Mouse (Mus musculus): ENCODE data around the gene Nxpe3. TPM values are rescaled to one million over a fixed set of nuclear protein-coding genes. Genes with fewer than 3 reads are reported as not detected.

The Nxpe3 gene
- polyA plus RNA-seq, 1 experiment = 1.3 TPM

- Histone ChIP-seq H3ac (ENCODE audit: control insufficient read depth, insufficient read length, low read depth) (peak overlapping the region; percentile 84), H3K79me2 (ENCODE audit: control insufficient read depth, insufficient read depth) (peaks cover 87% of the 10 kb centered on the region), H3K4me3 (ENCODE audit: insufficient read depth, poor library complexity, severe bottlenecking) (peak overlapping the region; percentile 89), H3K27me3 (ENCODE audit: control insufficient read depth, insufficient read depth, insufficient read length) (no peaks in the 10 kb centered on the region), H3K79me3 (ENCODE audit: low read depth) (peaks cover 60% of the 10 kb centered on the region), H3K36me3 (ENCODE audit: control insufficient read depth, insufficient read depth) (peaks cover 42% of the 10 kb centered on the region)
- TF ChIP-seq CEBPB (IDR thresholded peaks at IDR 0.05; ENCODE audit: low read depth) = no peak
These were observed 73.5 kb downstream of the Nxpe3 start for GRCm38 (mm10) chr16:55821571-55821981.

- peaks cover 47% of the 10 kb centered on the region for H3K36me3 ChIP-seq (ENCODE audit: control insufficient read depth, insufficient read depth)
- peak; percentile 69 for TF ChIP-seq CEBPB (IDR thresholded peaks at IDR 0.05; ENCODE audit: low read depth)
- no peak for TF ChIP-seq FOSL1 (IDR thresholded peaks at IDR 0.05; ENCODE audit: insufficient read depth, low read length, poor library complexity, severe bottlenecking)
- H3ac ChIP-seq (ENCODE audit: control insufficient read depth, insufficient read length, low read depth) = peak overlapping the region; percentile 84
- H3K4me3 ChIP-seq (ENCODE audit: insufficient read depth, poor library complexity, severe bottlenecking) = peak overlapping the region; percentile 89
- H3K79me3 ChIP-seq (ENCODE audit: low read depth) = peaks cover 60% of the 10 kb centered on the region
- H3K79me2 ChIP-seq (ENCODE audit: control insufficient read depth, insufficient read depth) = peaks cover 92% of the 10 kb centered on the region
- no peaks in the 10 kb centered on the region for H3K27me3 ChIP-seq (ENCODE audit: control insufficient read depth, insufficient read depth, insufficient read length)
These were observed 74.0 kb downstream of the Nxpe3 start for GRCm38 (mm10) chr16:55820916-55821570.

- TF ChIP-seq MYOD1 (IDR thresholded peaks at IDR 0.05; ENCODE audit: control insufficient read depth, insufficient read length, low read depth) = no peak
- no peak for TF ChIP-seq CTCF (IDR thresholded peaks at IDR 0.05; ENCODE audit: control insufficient read depth, insufficient read depth, insufficient read length)
- TF ChIP-seq FOSL1 (IDR thresholded peaks at IDR 0.05; ENCODE audit: insufficient read depth, low read length, poor library complexity, severe bottlenecking) = no peak
- no peak for TF ChIP-seq CEBPB (IDR thresholded peaks at IDR 0.05; ENCODE audit: low read depth)
- TF ChIP-seq USF1 (IDR thresholded peaks at IDR 0.05; ENCODE audit: low read depth) = no peak
- TF ChIP-seq MYOG (IDR thresholded peaks at IDR 0.05; ENCODE audit: control insufficient read depth, extremely low read depth, insufficient read length) = no peak
- TF ChIP-seq MAX (IDR thresholded peaks at IDR 0.05) = no peak
- Histone ChIP-seq H3ac (ENCODE audit: control insufficient read depth, insufficient read length, low read depth) (peak overlapping the region; percentile 84), H3K4me3 (ENCODE audit: insufficient read depth, poor library complexity, severe bottlenecking) (peak overlapping the region; percentile 89), H3K36me3 (ENCODE audit: control insufficient read depth, insufficient read depth) (peaks cover 54% of the 10 kb centered on the region), H3K79me2 (ENCODE audit: control insufficient read depth, insufficient read depth) (peaks cover 95% of the 10 kb centered on the region), H3K79me3 (ENCODE audit: low read depth) (peaks cover 61% of the 10 kb centered on the region), H3K27me3 (ENCODE audit: control insufficient read depth, insufficient read depth, insufficient read length) (no peaks in the 10 kb centered on the region)
These were observed 74.7 kb downstream of the Nxpe3 start for GRCm38 (mm10) chr16:55820161-55820915.

- H3K4me3 ChIP-seq (ENCODE audit: insufficient read depth, poor library complexity, severe bottlenecking) = peak overlapping the region; percentile 89
- H3ac ChIP-seq (ENCODE audit: control insufficient read depth, insufficient read length, low read depth) = peak overlapping the region; percentile 78
- TF ChIP-seq MAX (IDR thresholded peaks at IDR 0.05) (no peak), FOSL1 (IDR thresholded peaks at IDR 0.05; ENCODE audit: insufficient read depth, low read length, poor library complexity, severe bottlenecking) (no peak), CTCF (IDR thresholded peaks at IDR 0.05; ENCODE audit: control insufficient read depth, insufficient read depth, insufficient read length) (no peak), MYOG (IDR thresholded peaks at IDR 0.05; ENCODE audit: control insufficient read depth, extremely low read depth, insufficient read length) (no peak), USF1 (IDR thresholded peaks at IDR 0.05; ENCODE audit: low read depth) (no peak), MYOD1 (IDR thresholded peaks at IDR 0.05; ENCODE audit: control insufficient read depth, insufficient read length, low read depth) (no peak), CEBPB (IDR thresholded peaks at IDR 0.05; ENCODE audit: low read depth) (no peak)
- peaks cover 64% of the 10 kb centered on the region for H3K79me3 ChIP-seq (ENCODE audit: low read depth)
- peaks cover 98% of the 10 kb centered on the region for H3K79me2 ChIP-seq (ENCODE audit: control insufficient read depth, insufficient read depth)
- peaks cover 64% of the 10 kb centered on the region for H3K36me3 ChIP-seq (ENCODE audit: control insufficient read depth, insufficient read depth)
- H3K27me3 ChIP-seq (ENCODE audit: control insufficient read depth, insufficient read depth, insufficient read length) = no peaks in the 10 kb centered on the region
These were observed 75.8 kb downstream of the Nxpe3 start for GRCm38 (mm10) chr16:55819186-55819861.

GRCm38 (mm10) chr16:55817717-55818515 lies 77.2 kb downstream of the Nxpe3 start:
- peaks cover 78% of the 10 kb centered on the region for H3K36me3 ChIP-seq (ENCODE audit: control insufficient read depth, insufficient read depth)
- H3K27me3 ChIP-seq (ENCODE audit: control insufficient read depth, insufficient read depth, insufficient read length) = no peaks in the 10 kb centered on the region
- H3K4me3 ChIP-seq (ENCODE audit: insufficient read depth, poor library complexity, severe bottlenecking) = no peak overlapping the region
- TF ChIP-seq MYOD1 (IDR thresholded peaks at IDR 0.05; ENCODE audit: control insufficient read depth, insufficient read length, low read depth) (no peak), FOSL1 (IDR thresholded peaks at IDR 0.05; ENCODE audit: insufficient read depth, low read length, poor library complexity, severe bottlenecking) (no peak), MAX (IDR thresholded peaks at IDR 0.05) (no peak), CTCF (IDR thresholded peaks at IDR 0.05; ENCODE audit: control insufficient read depth, insufficient read depth, insufficient read length) (no peak), MYOG (IDR thresholded peaks at IDR 0.05; ENCODE audit: control insufficient read depth, extremely low read depth, insufficient read length) (no peak), CEBPB (IDR thresholded peaks at IDR 0.05; ENCODE audit: low read depth) (no peak), USF1 (IDR thresholded peaks at IDR 0.05; ENCODE audit: low read depth) (no peak)
- peaks cover 91% of the 10 kb centered on the region for H3K79me2 ChIP-seq (ENCODE audit: control insufficient read depth, insufficient read depth)
- H3K79me3 ChIP-seq (ENCODE audit: low read depth) = peaks cover 62% of the 10 kb centered on the region
- H3ac ChIP-seq (ENCODE audit: control insufficient read depth, insufficient read length, low read depth) = no peak overlapping the region
